Mouse (Mus musculus): ENCODE data around the gene Ifitm10. TPM values are rescaled to one million over a fixed set of nuclear protein-coding genes. Genes with fewer than 3 reads are reported as not detected.
A peak's percentile ranks its signal among the peaks of the same experiment; 100 is the strongest.
"Not testable (repeated sequence)": the region's sequence is repeated elsewhere in the genome, so short reads cannot be mapped to it uniquely, and the experiment has no call there.

The Ifitm10 gene
- total RNA-seq, 1 experiment from 2014 or later: 10.2 TPM

DNA sequence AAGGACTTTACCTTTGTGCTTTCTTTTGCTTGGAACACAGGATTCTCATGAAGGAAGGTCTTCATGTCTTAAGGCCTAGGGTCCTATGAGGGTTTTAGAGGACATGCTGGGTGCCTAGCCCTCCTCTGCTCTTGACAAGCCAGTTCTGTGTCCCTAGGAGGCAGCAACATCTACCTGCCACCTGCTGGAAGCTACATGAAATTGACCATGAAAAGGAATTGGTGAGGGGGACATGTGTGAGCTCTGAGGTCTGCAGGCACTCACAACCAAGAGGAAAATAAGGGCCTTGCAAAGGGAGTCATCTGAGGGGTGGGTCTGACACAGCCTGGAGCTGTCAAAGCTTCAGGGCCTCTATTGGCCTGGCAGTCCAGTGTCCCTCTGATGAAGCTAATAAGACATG lies 78.1 kb downstream of the Ifitm10 start:
- ATAC-seq (replicated peaks; ENCODE audit: insufficient number of reproducible peaks, low FRiP score, low TSS enrichment, poor library complexity, severe bottlenecking): no peak

DNA sequence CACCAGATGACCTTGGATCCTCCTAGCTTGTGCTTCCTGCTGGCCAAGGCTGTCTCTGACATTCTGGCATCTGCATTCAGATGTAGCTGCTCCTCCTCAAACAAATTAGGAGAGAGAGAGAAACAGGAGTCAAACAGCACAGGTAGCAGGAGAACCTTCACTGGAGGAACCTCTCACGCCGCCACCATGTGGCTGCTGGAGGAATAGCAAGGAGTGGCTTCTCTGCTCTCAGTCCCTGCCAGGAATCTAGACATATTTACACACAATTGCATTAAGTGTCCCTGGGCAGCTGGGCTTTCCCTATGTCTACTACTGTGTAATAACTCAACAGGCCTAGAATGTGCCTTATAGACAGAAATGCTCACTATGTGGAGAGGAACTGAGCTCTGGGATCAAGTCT lies 79.7 kb downstream of the Ifitm10 start:
- ATAC-seq (replicated peaks; ENCODE audit: insufficient number of reproducible peaks, low FRiP score, low TSS enrichment, poor library complexity, severe bottlenecking): peak; percentile 66; the same call in 1 of the 2 replicates

DNA sequence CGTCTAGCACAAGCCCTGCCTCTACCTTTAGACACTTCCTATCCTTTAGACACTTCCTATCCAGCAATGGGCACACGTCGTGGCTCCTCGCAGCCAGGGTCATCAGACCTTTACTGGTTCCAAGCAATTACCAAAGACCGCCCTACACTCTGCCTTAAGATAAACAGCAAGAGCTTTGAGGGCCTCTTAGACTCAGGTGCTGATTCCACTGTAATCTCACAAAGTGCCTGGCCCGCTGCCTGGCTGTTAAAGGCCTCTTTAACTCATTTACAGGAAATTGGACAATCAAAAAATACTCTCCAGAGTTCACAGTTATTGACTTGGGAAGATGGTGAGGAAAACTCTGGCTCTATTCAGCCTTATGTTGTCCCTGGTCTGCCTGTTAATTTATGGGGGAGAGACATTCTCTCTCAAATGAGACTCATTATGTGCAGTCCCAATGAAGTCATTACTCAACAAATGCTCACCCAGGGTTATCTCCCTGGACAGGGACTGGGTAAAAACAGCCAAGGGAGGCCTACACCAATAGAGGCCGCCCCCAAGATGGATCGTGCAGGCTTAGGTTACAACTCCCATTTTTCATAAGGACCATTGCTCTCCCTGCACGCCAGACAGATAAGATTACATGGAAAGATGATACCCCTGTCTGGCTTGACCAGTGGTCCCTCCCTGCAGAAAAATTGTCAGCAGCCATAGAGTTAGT lies 87.5 kb downstream of the Ifitm10 start:
- ATAC-seq (replicated peaks; ENCODE audit: insufficient number of reproducible peaks, low FRiP score, low TSS enrichment, poor library complexity, severe bottlenecking): not testable (repeated sequence)

DNA sequence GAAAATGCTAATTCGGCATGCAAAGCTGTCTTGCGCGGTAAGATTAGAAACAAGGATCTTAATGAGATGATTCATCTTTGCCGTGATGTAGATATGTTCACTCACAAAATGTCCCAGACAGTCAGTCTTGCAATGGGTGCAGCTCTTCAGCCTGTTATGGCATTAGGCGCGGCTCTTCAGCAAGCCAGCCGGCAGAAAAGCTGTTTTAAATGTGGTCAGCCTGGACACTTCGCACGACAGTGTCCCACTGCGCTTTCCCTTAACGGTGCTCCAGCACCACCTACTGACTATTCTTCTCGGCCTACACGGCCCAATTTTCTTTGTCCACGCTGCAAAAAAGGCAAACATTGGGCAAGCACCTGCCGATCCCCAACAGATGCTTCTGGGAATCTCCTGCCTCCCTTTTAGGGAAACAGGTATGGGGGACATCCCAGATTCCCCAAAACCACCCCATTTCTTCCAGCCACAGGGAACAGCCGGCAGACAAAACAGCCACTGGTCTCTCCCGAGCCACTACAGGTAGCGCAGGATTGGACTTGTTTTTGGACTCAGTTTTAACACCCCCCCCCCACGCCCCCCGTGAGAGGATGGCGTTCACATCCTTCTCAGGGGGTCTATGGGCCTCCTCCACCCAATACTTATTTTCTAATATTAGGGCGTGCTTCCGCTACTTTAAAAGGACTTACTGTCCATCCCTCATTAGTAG lies 88.3 kb downstream of the Ifitm10 start:
- ATAC-seq (replicated peaks; ENCODE audit: insufficient number of reproducible peaks, low FRiP score, low TSS enrichment, poor library complexity, severe bottlenecking): no peak

DNA sequence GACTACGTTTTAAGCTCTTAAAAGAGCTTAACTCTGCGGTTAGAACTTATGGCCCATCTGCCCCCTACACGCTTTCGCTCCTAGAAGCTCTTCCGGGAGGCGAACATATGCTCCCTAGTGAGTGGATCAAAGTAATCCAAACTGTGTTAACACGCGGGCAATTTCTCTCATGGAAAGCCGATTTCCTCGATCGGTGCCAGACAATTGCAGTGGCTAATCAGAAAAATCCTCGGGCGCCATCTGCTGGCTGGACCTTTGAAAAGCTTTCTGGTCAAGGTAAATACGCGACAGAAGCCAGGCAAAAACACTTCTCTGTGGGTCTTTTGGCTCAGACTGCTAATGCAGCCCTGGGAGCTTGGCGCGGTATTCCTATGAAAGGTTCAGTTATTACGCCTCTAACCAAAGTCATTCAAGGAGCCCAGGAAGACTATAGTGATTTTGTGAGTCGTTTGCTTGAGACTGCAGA lies 88.9 kb downstream of the Ifitm10 start:
- peak; percentile 55; the same call in 1 of the 2 replicates for ATAC-seq (replicated peaks; ENCODE audit: insufficient number of reproducible peaks, low FRiP score, low TSS enrichment, poor library complexity, severe bottlenecking)

DNA sequence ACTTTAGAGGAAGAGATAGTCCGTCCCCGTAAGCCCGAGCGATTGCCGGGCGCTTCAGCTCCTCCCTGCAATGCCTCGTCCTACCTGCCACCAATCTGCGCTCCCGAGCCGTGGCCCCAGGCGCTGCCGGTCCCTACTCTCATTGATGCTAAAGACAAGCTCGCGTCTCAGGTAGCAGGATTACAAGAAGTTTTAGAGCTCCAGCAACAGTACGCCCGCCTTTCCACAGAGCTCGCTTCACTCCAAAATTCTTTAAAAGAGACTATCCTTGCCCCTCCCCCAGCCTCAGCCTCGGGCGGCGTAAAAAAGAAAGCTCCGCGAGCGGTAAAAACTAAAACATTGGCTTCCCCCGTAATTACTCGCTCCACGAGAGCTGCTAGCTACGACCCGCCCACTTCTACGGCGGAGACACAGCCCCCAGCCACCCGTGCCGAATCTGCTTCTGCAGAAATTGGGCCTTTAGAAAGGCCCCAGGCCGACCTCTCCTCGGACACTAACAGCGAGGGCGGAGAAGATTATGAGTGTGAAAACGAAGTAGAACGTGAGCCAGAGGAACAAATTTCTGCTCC lies 89.4 kb downstream of the Ifitm10 start:
- peak; percentile 59 for ATAC-seq (replicated peaks; ENCODE audit: insufficient number of reproducible peaks, low FRiP score, low TSS enrichment, poor library complexity, severe bottlenecking)

DNA sequence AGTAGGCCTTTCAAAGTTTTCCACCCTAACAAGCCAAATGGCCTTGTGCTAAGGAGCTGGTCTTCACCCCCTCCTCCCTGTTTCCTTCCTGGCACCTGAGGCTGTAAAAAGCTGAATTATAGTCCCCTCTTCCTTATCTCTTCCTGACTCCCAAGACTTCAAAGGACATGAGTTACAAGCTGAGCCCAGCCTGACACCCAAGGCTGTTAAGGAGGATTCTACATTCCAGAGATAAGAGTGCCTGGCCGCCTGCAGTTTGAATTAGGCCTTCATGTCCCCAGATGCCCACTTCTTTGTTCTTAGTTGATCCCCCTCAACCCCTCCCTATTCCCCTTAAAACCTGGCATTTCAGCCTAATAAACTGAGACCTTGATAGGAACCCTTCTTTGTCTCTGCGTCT lies 90.7 kb downstream of the Ifitm10 start:
- not testable (repeated sequence) for ATAC-seq (replicated peaks; ENCODE audit: insufficient number of reproducible peaks, low FRiP score, low TSS enrichment, poor library complexity, severe bottlenecking)

DNA sequence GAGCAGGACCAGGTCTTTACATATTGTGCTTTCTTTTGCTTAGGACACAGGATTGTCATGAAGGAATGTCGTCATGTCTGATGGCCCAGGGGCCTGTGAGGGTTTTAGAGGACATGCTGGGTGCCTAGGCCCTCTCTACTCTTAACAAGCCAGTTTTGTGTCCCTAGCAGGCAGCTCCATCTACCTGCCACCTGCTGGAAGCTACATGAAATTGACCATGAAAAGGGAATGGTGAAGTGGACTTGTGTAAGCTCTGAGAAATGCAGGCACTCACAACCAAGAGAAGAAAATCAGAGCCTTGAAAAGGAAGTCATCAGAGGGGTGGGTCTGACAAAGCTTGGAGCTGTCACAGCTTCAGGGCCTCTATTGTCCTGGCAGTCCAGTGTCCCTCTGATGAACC lies 94.3 kb downstream of the Ifitm10 start:
- ATAC-seq (replicated peaks; ENCODE audit: insufficient number of reproducible peaks, low FRiP score, low TSS enrichment, poor library complexity, severe bottlenecking): not testable (repeated sequence)

DNA sequence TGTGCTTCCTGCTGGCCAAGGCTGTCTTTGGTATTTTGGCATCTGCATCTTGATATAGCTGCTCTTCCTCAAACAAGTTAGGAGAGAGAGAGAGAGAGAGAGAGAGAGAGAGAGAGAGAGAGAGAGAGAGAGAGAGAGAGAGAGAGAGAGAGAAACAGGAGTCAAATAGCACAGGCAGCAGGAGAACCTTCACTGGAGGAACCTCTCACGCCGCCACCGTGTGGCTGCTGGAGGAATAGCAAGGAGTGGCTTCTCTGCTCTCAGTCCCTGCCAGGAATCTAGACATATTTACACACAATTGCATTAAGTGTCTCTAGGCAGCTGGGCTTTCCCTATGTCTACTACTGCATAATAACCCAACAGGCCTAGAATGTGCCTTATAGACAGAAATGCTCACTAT lies 95.4 kb downstream of the Ifitm10 start:
- peak; percentile 74 for ATAC-seq (replicated peaks; ENCODE audit: insufficient number of reproducible peaks, low FRiP score, low TSS enrichment, poor library complexity, severe bottlenecking)

Other genes with a start within 250 kb of the Ifitm10 start
- gene Gm39115, start 237.7 kb downstream of the Ifitm10 start, total RNA-seq (2017): not detected in 3 replicates
- not detected in 3 replicates for gene Gm45337, start 229.1 kb downstream of the Ifitm10 start, total RNA-seq (2017)
- not detected in 3 replicates for gene Gm29735, start 216.6 kb downstream of the Ifitm10 start, total RNA-seq (2017)
- not detected in 3 replicates for gene Gm4553, start 208.0 kb downstream of the Ifitm10 start, total RNA-seq (2017)
- gene Krtap5-2, start 197.7 kb downstream of the Ifitm10 start, total RNA-seq (2017): not detected in 3 replicates
- gene Gm10153, start 183.4 kb downstream of the Ifitm10 start, total RNA-seq (2017): not detected in 3 replicates
- gene Krtap5-3, start 172.4 kb downstream of the Ifitm10 start, total RNA-seq (2017): not detected in 3 replicates
- not detected in 3 replicates for gene Gm7579, start 161.9 kb downstream of the Ifitm10 start, total RNA-seq (2017)
- not detected in 3 replicates for gene Krtap5-5, start 143.8 kb downstream of the Ifitm10 start, total RNA-seq (2017)
- not detected in 3 replicates for gene Gm40460, start 132.7 kb downstream of the Ifitm10 start, total RNA-seq (2017)
- not detected in 3 replicates for gene Gm2431, start 115.4 kb downstream of the Ifitm10 start, total RNA-seq (2017)
- gene Gm4559, start 99.4 kb downstream of the Ifitm10 start, total RNA-seq (2017): not detected in 3 replicates
- gene Krtap5-1, start 76.6 kb downstream of the Ifitm10 start, total RNA-seq (2017): not detected in 3 replicates
- gene Krtap5-4, start 70.2 kb downstream of the Ifitm10 start, total RNA-seq (2017): not detected in 3 replicates
- 242 to 452 TPM (median 290 TPM) in 3 replicates for gene Gm49369, start 8.9 kb upstream of the Ifitm10 start, total RNA-seq (2017)
- 304 to 518 TPM (median 326 TPM) in 3 replicates for gene Ctsd, start 14.3 kb upstream of the Ifitm10 start, total RNA-seq (2017)
- gene Syt8, start 61.1 kb upstream of the Ifitm10 start, total RNA-seq (2017): not detected in 3 replicates
- 7.5 to 20.6 TPM (median 11.3 TPM) in 3 replicates for gene Tnni2, start 68.1 kb upstream of the Ifitm10 start, total RNA-seq (2017)
- gene Lsp1, start 87.1 kb upstream of the Ifitm10 start, total RNA-seq (2017): 1,011 to 1,374 TPM (median 1,247 TPM) in 3 replicates
- gene Tnnt3, start 125.1 kb upstream of the Ifitm10 start, total RNA-seq (2017): 13.6 to 16.7 TPM (median 15.5 TPM) in 3 replicates
- gene Mrpl23, start 158.9 kb upstream of the Ifitm10 start, total RNA-seq (2017): 9.7 to 34.1 TPM (median 22.6 TPM) in 3 replicates